In the genomic region with DNA sequence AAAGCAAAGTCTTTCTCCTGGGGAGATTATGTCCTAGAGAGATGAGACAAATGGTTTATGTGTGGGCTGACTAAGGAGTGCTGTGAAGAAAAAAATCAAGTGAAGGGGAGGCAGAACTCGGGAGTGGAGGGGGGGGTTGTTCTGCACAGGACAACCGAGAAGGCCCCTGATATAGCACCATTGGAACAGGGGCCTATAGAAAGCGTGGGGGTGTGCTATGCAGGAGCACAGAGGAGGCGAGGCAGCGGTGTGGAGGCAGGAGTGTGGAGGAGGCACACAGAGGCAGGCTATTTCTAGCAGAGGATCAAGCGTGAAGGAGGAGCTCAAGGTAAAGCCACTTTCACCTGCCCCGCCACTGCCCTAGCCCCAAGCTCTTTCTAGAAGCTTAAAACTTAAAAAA, we compare ENCODE assay signal across 18 mouse cellular contexts.
A peak's percentile ranks its signal among the peaks of the same experiment; 100 is the strongest.
DNase-seq lines count a peak whose midpoint lies in the region.
"Had no signal": no experiment of that assay in that cellular context is flagged by ENCODE, and none has a peak within 500 bp of the region (broad histone marks: within the 10 kb centered on the region; RNA-seq: fewer than 3 reads in every experiment).

No protein-coding gene starts in this region.

- DNase-seq in kidney, postnatal 14 days: peak; percentile 22
- DNase-seq in kidney, postnatal 10 days: no peak
- DNase-seq in left cerebral cortex, postnatal 36 days (ENCODE audit: low spot score in 2 of 2): peak; percentile 34 to 53
- DNase-seq in left cerebral cortex, postnatal 4 days: no peak
- peak; percentile 23 to 40 for DNase-seq in right cerebral cortex, adult 2 months (ENCODE audit: low spot score in 2 of 2)
- no peak for DNase-seq in right cerebral cortex, postnatal 25 days
- no peak for DNase-seq in layer of hippocampus, postnatal 14 days (ENCODE audit: low spot score in 2 of 2)
- DNase-seq: adrenal gland, postnatal 25 days; B cell, adult 2 months; cerebellum, adult 18-20 months; cerebellum, postnatal 10 days; gastrocnemius, postnatal 10 days; heart, postnatal 14 days; liver, postnatal 0 days; lung, postnatal 36 days; right cerebral cortex, postnatal 4 days; thymus, adult 18-20 months; thymus, postnatal 25 days had no signal

- intact Hi-C loops in left cerebral cortex, postnatal 36 days (cut with DNase I): no loop called here
- intact Hi-C loops in left cerebral cortex, postnatal 4 days (cut with DNase I): no loop called here

Comparison
In these comparisons a context has a peak if more than half of its experiments do, and no peak if none do; other contexts are left out.
1. DNase-seq: peak in kidney, postnatal 14 days (single experiment), left cerebral cortex, postnatal 36 days (2 of 2) and right cerebral cortex, adult 2 months (2 of 2); none in kidney, postnatal 10 days (single experiment), left cerebral cortex, postnatal 4 days (single experiment), right cerebral cortex, postnatal 25 days (single experiment) and layer of hippocampus, postnatal 14 days (0 of 2).